Mouse (Mus musculus) MN1 (cell line): Measurements from ENCODE around the gene Npy1r.

Source experiments
- DNase-seq: peaks from one replicate; pipeline ENCODE4 v3.0.0-alpha.2; 2016; ENCODE audit warnings: low spot score

Npy1r gene

GRCm38 (mm10) chr8:66696970-66697843, at the start of gene Npy1r:
TSS of gene Npy1r (plus strand) at chr8:66697192.
- no peak for DNase-seq

- no peak for DNase-seq
Measured at GRCm38 (mm10) chr8:66681261-66681660, 15.7 kb upstream of the Npy1r start.

GRCm38 (mm10) chr8:66687511-66688329, 9.3 kb upstream of the Npy1r start, which contains the start of gene Npy5r:
TSS of gene Npy5r (minus strand) at chr8:66688128.
- DNase-seq, result no peak

GRCm38 (mm10) chr8:66688395-66688794, 8.6 kb upstream of the Npy1r start:
- DNase-seq, result no peak

- no peak for DNase-seq
Measured at GRCm38 (mm10) chr8:66688799-66689198, 8.2 kb upstream of the Npy1r start.

GRCm38 (mm10) chr8:66690402-66690801, 6.6 kb upstream of the Npy1r start:
- no peak for DNase-seq

GRCm38 (mm10) chr8:66698011-66698410, 1.0 kb downstream of the Npy1r start:
- DNase-seq, result no peak

GRCm38 (mm10) chr8:66698782-66699181, 1.8 kb downstream of the Npy1r start:
- no peak for DNase-seq

GRCm38 (mm10) chr8:66714324-66714975, 17.5 kb downstream of the Npy1r start:
- no peak for DNase-seq

GRCm38 (mm10) chr8:66722835-66723234, 25.8 kb downstream of the Npy1r start:
- no peak for DNase-seq

GRCm38 (mm10) chr8:66729446-66729845, 32.5 kb downstream of the Npy1r start:
- DNase-seq, result no peak

GRCm38 (mm10) chr8:66731957-66732356, 35.0 kb downstream of the Npy1r start:
- no peak for DNase-seq

GRCm38 (mm10) chr8:66742359-66742758, 45.4 kb downstream of the Npy1r start:
- DNase-seq, result no peak

- no peak for DNase-seq
Measured at GRCm38 (mm10) chr8:66745612-66746011, 48.6 kb downstream of the Npy1r start.

- DNase-seq, result no peak
Measured at GRCm38 (mm10) chr8:66751621-66752020, 54.6 kb downstream of the Npy1r start.

GRCm38 (mm10) chr8:66756161-66756560, 59.2 kb downstream of the Npy1r start:
- no peak for DNase-seq
